Mouse (Mus musculus): Measurements from ENCODE around the gene Zfp966. TPM values are rescaled to one million over a fixed set of nuclear protein-coding genes. Genes with fewer than 3 reads are reported as not detected.
"Not testable (repeated sequence)": the region's sequence is repeated elsewhere in the genome, so short reads cannot be mapped to it uniquely, and the experiment has no call there.

Gene Zfp966
- polyA plus RNA-seq (2016; fragmentation: Nextera tagmentation; extraction: Ambion mirVana) = 6.5 and 7.0 TPM in 2 replicates

- H3K36me3 ChIP-seq (replicated peaks); H3K27ac ChIP-seq (replicated peaks); H3K9me3 ChIP-seq; H3K4me3 ChIP-seq; DNase-seq (ENCODE audit: low spot score); H3K4me1 ChIP-seq; H3K27me3 ChIP-seq (replicated peaks; ENCODE audit: low read depth, poor library complexity, severe bottlenecking): not testable (repeated sequence)
- no CpG with 5 or more reads among the region's 6 CpGs for WGBS
Measured at GRCm38 (mm10) chr2:175931000-175931399, at the start of gene Zfp966. TSS of gene Zfp966 (minus strand) at chr2:175931100.

GRCm38 (mm10) chr2:175965031-175965430 lies 34.1 kb upstream of the Zfp966 start, which contains the start of gene Gm2026:
TSS of gene Gm2026 (plus strand) at chr2:175965331.
- H3K36me3 ChIP-seq (replicated peaks); H3K27me3 ChIP-seq (replicated peaks; ENCODE audit: low read depth, poor library complexity, severe bottlenecking); DNase-seq (ENCODE audit: low spot score); H3K9me3 ChIP-seq; H3K27ac ChIP-seq (replicated peaks); H3K4me3 ChIP-seq; H3K4me1 ChIP-seq: not testable (repeated sequence)
- no CpG with 5 or more reads among the region's 4 CpGs for WGBS

DNA sequence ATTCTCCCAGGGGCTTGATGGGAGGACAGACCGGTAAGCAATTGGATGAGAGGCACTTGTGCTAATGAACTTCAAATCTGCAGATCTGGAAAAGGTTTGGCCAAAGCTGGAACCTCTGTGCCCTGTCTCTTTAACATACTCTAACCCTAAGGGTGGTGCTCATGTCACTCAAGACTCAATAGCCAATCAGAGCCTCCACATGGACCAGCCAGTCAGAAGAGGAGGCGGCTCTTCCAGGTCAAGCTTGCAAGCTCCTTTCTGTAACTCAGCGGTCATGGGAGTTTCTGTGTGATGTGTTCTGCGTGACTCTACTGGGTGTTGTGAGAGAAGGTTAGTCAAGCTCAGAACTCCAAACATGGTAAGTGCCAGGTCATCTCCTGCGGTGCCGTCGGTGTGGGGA lies 61.9 kb downstream of the Zfp966 start, which contains the start of gene Gm6710:
Gene Gm6710 (plus strand): TSS at position 196 of the 400 bp plus-strand sequence.
- H3K27ac ChIP-seq (replicated peaks); H3K4me1 ChIP-seq; H3K36me3 ChIP-seq (replicated peaks); DNase-seq (ENCODE audit: low spot score); H3K4me3 ChIP-seq; H3K9me3 ChIP-seq; H3K27me3 ChIP-seq (replicated peaks; ENCODE audit: low read depth, poor library complexity, severe bottlenecking): not testable (repeated sequence)
- no CpG with 5 or more reads among the region's 7 CpGs for WGBS

Other genes with a start within 250 kb of the Zfp966 start
- 5.8 and 13.7 TPM in 2 replicates for gene Zfp969, start 227.5 kb downstream of the Zfp966 start, polyA plus RNA-seq (2016; fragmentation: Nextera tagmentation; extraction: Ambion mirVana)
- gene Gm2007, start 189.6 kb downstream of the Zfp966 start, polyA plus RNA-seq (2016; fragmentation: Nextera tagmentation; extraction: Ambion mirVana) = not detected in 2 replicates
- 2.4 and 4.3 TPM in 2 replicates for gene Gm14288, start 130.0 kb downstream of the Zfp966 start, polyA plus RNA-seq (2016; fragmentation: Nextera tagmentation; extraction: Ambion mirVana)
- gene Gm6710, start 61.9 kb downstream of the Zfp966 start, polyA plus RNA-seq (2016; fragmentation: Nextera tagmentation; extraction: Ambion mirVana) = 23.4 and 27.3 TPM in 2 replicates
- gene Gm2026, start 34.2 kb upstream of the Zfp966 start, polyA plus RNA-seq (2016; fragmentation: Nextera tagmentation; extraction: Ambion mirVana) = 24.4 and 30.2 TPM in 2 replicates
- 1.8 and 3.1 TPM in 2 replicates for gene Gm2004, start 218.7 kb upstream of the Zfp966 start, polyA plus RNA-seq (2016; fragmentation: Nextera tagmentation; extraction: Ambion mirVana)